Mouse (Mus musculus) heart, adult 8-10 months (tissue): Measurements from ENCODE around the gene Myadml2. TPM values are rescaled to one million over a fixed set of nuclear protein-coding genes. Genes with fewer than 3 reads are reported as not detected.

Experiments used
- DNase-seq: peaks from one replicate; pipeline ENCODE4 v3.0.0; 2022; ENCODE audit warnings: low spot score
- microRNA-seq: library from miRNA; unstranded; fragments of <30 nt; microRNA quantifications from one replicate; pipeline ENCODE4 v1.2.0, GENCODE M21; 2022
- total RNA-seq, 4 experiments: library from RNA; stranded (reverse); gene quantifications; 2 replicates each; pipeline ENCODE4 v1.2.4; 2022

Gene Myadml2
- total RNA-seq, 4 experiments from 2014 or later: 90.6 to 123 (median 103) TPM

GRCm38 (mm10) chr11:120612763-120613162 is 35.2 kb downstream of the Myadml2 start:
- DNase-seq: peak; percentile 59

GRCm38 (mm10) chr11:120610477-120611046 is 37.4 kb downstream of the Myadml2 start:
- DNase-seq: no peak

GRCm38 (mm10) chr11:120609250-120609649 is 38.7 kb downstream of the Myadml2 start:
- DNase-seq: no peak

- no peak for DNase-seq
Measured at GRCm38 (mm10) chr11:120608241-120609034, 39.5 kb downstream of the Myadml2 start, which contains the start of gene Npb. TSS of gene Npb (plus strand) at chr11:120608477.

GRCm38 (mm10) chr11:120606764-120607163 is 41.2 kb downstream of the Myadml2 start:
- DNase-seq: no peak

- DNase-seq: no peak
Measured at GRCm38 (mm10) chr11:120605667-120606066, 42.3 kb downstream of the Myadml2 start.

- no peak for DNase-seq
Measured at GRCm38 (mm10) chr11:120603545-120603944, 44.4 kb downstream of the Myadml2 start.

GRCm38 (mm10) chr11:120600716-120601115 is 47.2 kb downstream of the Myadml2 start:
- DNase-seq: no peak

GRCm38 (mm10) chr11:120598990-120599549 is 48.9 kb downstream of the Myadml2 start:
- no peak for DNase-seq

GRCm38 (mm10) chr11:120598283-120598989 is 49.5 kb downstream of the Myadml2 start, which contains the start of the genes Alyref and Anapc11:
TSS of gene Alyref (minus strand) at chr11:120598365.
TSS of gene Anapc11 (plus strand) at chr11:120598421.
- DNase-seq: peak; percentile 88

GRCm38 (mm10) chr11:120597240-120598235 is 50.4 kb downstream of the Myadml2 start:
- DNase-seq: no peak

Small RNAs within 50 kb of the gene (microRNA-seq; reads per million reads assigned to microRNA genes)
- gene Mir6936: not detected

Other genes starting within 250 kb of the Myadml2 start
- gene Nploc4, start 210.4 kb downstream of the Myadml2 start, total RNA-seq: 10 to 100 TPM; 64.3 to 69.6 (median 65.8) TPM
- gene Tspan10, start 205.5 kb downstream of the Myadml2 start, total RNA-seq: 1 to 10 TPM in 3 of 4 experiments, under 1 TPM in 1; 0.52 to 2.4 (median 1.4) TPM
- gene Pde6g, start 194.7 kb downstream of the Myadml2 start, total RNA-seq: under 1 TPM; 0.34 to 0.89 (median 0.66) TPM
- gene Oxld1, start 190.1 kb downstream of the Myadml2 start, total RNA-seq: 10 to 100 TPM; 64.4 to 76.6 (median 70.0) TPM
- gene Ccdc137, start 190.0 kb downstream of the Myadml2 start, total RNA-seq: 1 to 10 TPM; 5.7 to 8.0 (median 7.1) TPM
- 10 to 100 TPM; 10.7 to 12.1 (median 11.8) TPM for gene Arl16, start 180.6 kb downstream of the Myadml2 start, total RNA-seq
- gene Mrpl12, start 163.5 kb downstream of the Myadml2 start, total RNA-seq: 100 to 1,000 TPM; 233 to 251 (median 242) TPM
- gene Slc25a10, start 156.3 kb downstream of the Myadml2 start, total RNA-seq: 10 to 100 TPM; 13.7 to 19.4 (median 16.0) TPM
- 1 to 10 TPM in 1 of 4 experiments, under 1 TPM in 3; 0.69 to 1.0 (median 0.78) TPM for gene Gcgr, start 117.5 kb downstream of the Myadml2 start, total RNA-seq
- 10 to 100 TPM; 37.5 to 41.0 (median 38.5) TPM for gene Mcrip1, start 98.4 kb downstream of the Myadml2 start, total RNA-seq
- gene Ppp1r27, start 97.0 kb downstream of the Myadml2 start, total RNA-seq: under 1 TPM in 1 of 4 experiments, not detected in 3; 0.34 TPM
- gene P4hb, start 74.9 kb downstream of the Myadml2 start, total RNA-seq: 100 to 1,000 TPM; 217 to 256 (median 229) TPM
- 100 to 1,000 TPM; 130 to 152 (median 141) TPM for gene Arhgdia, start 66.5 kb downstream of the Myadml2 start, total RNA-seq
- gene Alyref, start 49.8 kb downstream of the Myadml2 start, total RNA-seq: 10 to 100 TPM; 32.3 to 51.0 (median 45.7) TPM
- 10 to 100 TPM; 77.9 to 91.8 (median 84.8) TPM for gene Anapc11, start 49.7 kb downstream of the Myadml2 start, total RNA-seq
- gene Npb, start 39.7 kb downstream of the Myadml2 start, total RNA-seq: under 1 TPM in 1 of 4 experiments, not detected in 3; 0.73 TPM
- 10 to 100 TPM; 48.1 to 64.4 (median 60.5) TPM for gene Pcyt2, start 30.2 kb downstream of the Myadml2 start, total RNA-seq
- 10 to 100 TPM in 1 of 4 experiments, 1 to 10 TPM in 3; 6.5 to 10.6 (median 7.6) TPM for gene Sirt7, start 22.9 kb downstream of the Myadml2 start, total RNA-seq
- 10 to 100 TPM; 33.0 to 47.3 (median 39.2) TPM for gene Mafg, start 14.6 kb downstream of the Myadml2 start, total RNA-seq
- 1 to 10 TPM in 3 of 4 experiments, under 1 TPM in 1; 0.91 to 2.8 (median 1.8) TPM for gene Pycr1, start 4.4 kb downstream of the Myadml2 start, total RNA-seq
- under 1 TPM; 0.12 to 0.24 (median 0.13) TPM for gene Notum, start 13.0 kb upstream of the Myadml2 start, total RNA-seq
- 10 to 100 TPM; 37.3 to 44.3 (median 41.5) TPM for gene Aspscr1, start 24.8 kb upstream of the Myadml2 start, total RNA-seq
- 10 to 100 TPM; 33.2 to 42.8 (median 39.6) TPM for gene Cenpx, start 65.6 kb upstream of the Myadml2 start, total RNA-seq
- 1 to 10 TPM; 2.9 to 6.0 (median 4.6) TPM for gene Lrrc45, start 65.8 kb upstream of the Myadml2 start, total RNA-seq
- 1 to 10 TPM in 2 of 4 experiments, under 1 TPM in 2; 0.69 to 2.0 (median 1.4) TPM for gene Rac3, start 73.3 kb upstream of the Myadml2 start, total RNA-seq
- 10 to 100 TPM; 12.6 to 20.8 (median 16.1) TPM for gene Dcxr, start 79.1 kb upstream of the Myadml2 start, total RNA-seq
- 10 to 100 TPM in 3 of 4 experiments, 1 to 10 TPM in 1; 9.3 to 24.0 (median 12.9) TPM for gene Cbr2, start 84.0 kb upstream of the Myadml2 start, total RNA-seq
- gene Hmga1b, start 114.6 kb upstream of the Myadml2 start, total RNA-seq: 10 to 100 TPM; 19.8 to 57.1 (median 32.9) TPM
- gene Rfng, start 136.0 kb upstream of the Myadml2 start, total RNA-seq: 10 to 100 TPM; 10.1 to 11.3 (median 11.2) TPM
- 10 to 100 TPM; 56.3 to 63.8 (median 59.1) TPM for gene Gps1, start 136.1 kb upstream of the Myadml2 start, total RNA-seq
- 10 to 100 TPM; 25.9 to 32.7 (median 27.6) TPM for gene Dus1l, start 148.2 kb upstream of the Myadml2 start, total RNA-seq
- gene Fasn, start 176.4 kb upstream of the Myadml2 start, total RNA-seq: 10 to 100 TPM; 12.0 to 18.1 (median 14.9) TPM